Comparison of ENCODE assay signal across 7 mouse cellular contexts in genomic region chr5:108000776-108001548, GRCm38 (mm10). TPM values are rescaled to one million over a fixed set of nuclear protein-coding genes. Genes with fewer than 3 reads are reported as not detected.
A peak's percentile ranks its signal among the peaks of the same experiment; 100 is the strongest.
DNase-seq lines count a peak whose midpoint lies in the region.

No protein-coding gene starts in this region.

- H3K9me3 ChIP-seq in megakaryocyte, embryonic 14.5 days, result no peaks in the 10 kb centered on the region

- H3K4me1 ChIP-seq in megakaryocyte, embryonic 14.5 days, result peaks cover 25% of the 10 kb centered on the region

- no peaks in the 10 kb centered on the region for H3K36me3 ChIP-seq in megakaryocyte, embryonic 14.5 days (replicated peaks; ENCODE audit: low read length)

- DNase-seq in ZHBTc4 (ENCODE audit: low read depth, low spot score), result peak; percentile 74
- DNase-seq in cerebellum, postnatal 10 days, result peak; percentile 66 to 71
- DNase-seq in frontal cortex, postnatal 36 days (ENCODE audit: low spot score in 2 of 2), result peak; percentile 44 to 53
- peak; percentile 84 for DNase-seq in induced T-regulatory cell, adult 2 months (ENCODE audit: low read depth)
- DNase-seq in left cerebral cortex, postnatal 10 days (ENCODE audit: extremely low spot score in 1 of 2, low spot score in 2 of 2), result peak; percentile 39 to 69
- DNase-seq in right cerebral cortex, postnatal 14 days, result peak; percentile 40

- no peaks in the 10 kb centered on the region for H3K27me3 ChIP-seq in megakaryocyte, embryonic 14.5 days (replicated peaks)

- peak overlapping the region; percentile 94 for H3K4me3 ChIP-seq in megakaryocyte, embryonic 14.5 days (replicated peaks)

- intact Hi-C loops in left cerebral cortex, postnatal 10 days (cut with DNase I), result no loop called here

RNA-seq across cellular contexts. Expression of gene Fam69a, which starts 14.1 kb away (rescaled TPM):
- 10 to 100 TPM; 55.3 to 60.5 TPM for total RNA-seq in left cerebral cortex, postnatal 10 days (2021)
- 0.94 TPM in 1 of 2 replicates, not detected in the other for polyA plus RNA-seq in megakaryocyte, embryonic 14.5 days (2012; ENCODE audit: insufficient read depth, low replicate concordance)

Comparison
In these comparisons a context has a peak if more than half of its experiments do, and no peak if none do; other contexts are left out.
1. Peak in every context shown above with its lines: DNase-seq and H3K4me3 ChIP-seq.